Mouse (Mus musculus) thymus, adult 18-20 months (tissue): Measurements from ENCODE around the gene Pnpla2.
"Not testable (repeated sequence)": the region's sequence is repeated elsewhere in the genome, so short reads cannot be mapped to it uniquely, and the experiment has no call there.

Source experiments
- DNase-seq, 2 experiments: peaks; one replicate each; pipeline ENCODE4 v3.0.0; 2022; ENCODE audit warnings: mixed read lengths in 2 of 2

Gene Pnpla2

DNA sequence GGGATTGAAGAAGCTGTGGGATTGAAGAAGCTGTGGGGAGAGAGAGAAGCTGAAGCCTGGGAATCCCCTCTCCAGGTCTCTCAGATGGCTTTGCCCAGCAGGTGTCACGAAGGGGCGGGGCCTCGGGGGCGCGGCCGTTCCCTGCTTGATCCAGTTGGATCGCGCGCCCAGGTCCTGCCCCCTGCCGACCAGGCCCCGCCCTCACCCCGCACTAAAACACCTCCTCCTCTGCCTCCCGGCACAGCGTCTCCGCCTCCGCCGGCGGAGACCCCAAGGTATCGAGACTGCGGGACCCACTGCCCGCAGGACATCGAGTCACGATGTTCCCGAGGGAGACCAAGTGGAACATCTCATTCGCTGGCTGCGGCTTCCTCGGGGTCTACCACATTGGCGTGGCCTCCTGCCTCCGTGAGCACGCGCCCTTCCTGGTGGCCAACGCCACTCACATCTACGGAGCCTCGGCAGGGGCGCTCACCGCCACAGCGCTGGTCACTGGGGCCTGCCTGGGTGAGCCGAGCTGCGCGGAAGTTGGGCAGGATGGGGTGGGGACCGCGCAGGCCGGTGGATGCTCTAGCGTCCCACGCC, at the start of gene Pnpla2:
Pnpla2 (plus strand) TSS at position 232 of the 585 bp plus-strand sequence.
- DNase-seq = peak; percentile 89 to 93

DNA sequence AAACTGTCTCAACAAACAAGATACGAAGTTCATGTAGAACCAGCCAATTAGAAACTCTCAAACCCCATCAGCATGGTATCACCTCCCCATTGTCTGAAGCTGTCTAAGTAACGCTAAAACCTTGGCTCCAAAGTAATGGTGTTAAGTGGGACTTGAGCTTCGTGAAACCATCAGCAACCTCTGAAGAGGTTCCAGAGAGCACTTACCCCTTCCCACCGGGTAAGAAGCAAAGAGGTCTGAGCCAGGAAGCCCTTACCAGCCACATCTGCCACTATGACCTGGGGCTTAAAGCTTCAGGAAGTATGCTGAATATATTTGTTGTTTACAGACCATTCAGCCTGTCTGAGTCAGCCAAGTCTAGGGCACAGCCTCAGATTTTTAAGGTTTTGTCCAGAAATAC, 49.5 kb upstream of the Pnpla2 start:
- no peak for DNase-seq

DNA sequence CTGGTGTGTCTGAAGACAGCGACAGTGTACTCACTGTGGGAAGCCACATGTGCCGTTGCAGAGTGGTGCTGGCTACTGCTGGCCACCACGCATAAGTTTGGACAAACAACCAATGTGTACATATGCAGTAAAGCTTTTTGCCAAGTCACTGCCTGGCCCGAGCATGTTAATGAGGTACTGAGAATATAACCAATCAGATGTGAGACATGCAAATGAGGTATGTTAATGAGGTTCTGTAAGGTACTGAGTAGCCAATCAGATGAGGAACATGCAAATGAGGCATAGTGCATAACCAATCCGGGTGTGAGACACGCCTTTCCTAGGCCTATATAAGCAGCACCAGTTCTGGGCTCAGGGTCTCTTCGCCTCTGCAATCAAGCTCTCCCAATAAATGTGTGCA, 47.3 kb upstream of the Pnpla2 start:
- DNase-seq = not testable (repeated sequence)

DNA sequence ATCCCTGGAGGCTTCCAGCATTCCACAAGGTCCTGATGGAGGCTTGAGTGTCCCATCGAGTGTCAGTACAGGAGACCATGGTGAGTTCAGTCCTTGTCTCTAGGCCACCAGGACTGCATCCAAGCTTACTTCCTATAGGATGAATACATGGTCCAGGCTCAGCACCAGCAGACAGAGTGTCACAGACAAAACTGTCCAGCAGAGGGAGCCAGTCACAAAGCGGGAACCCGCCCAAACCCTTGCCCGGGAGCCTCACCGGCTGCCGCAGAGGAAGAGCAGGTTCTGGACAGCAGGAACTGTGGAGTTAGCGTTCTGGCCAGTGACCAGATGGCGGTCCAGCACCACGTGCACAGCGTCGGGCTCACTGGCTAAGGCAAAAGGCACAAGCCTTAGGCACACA, 46.2 kb upstream of the Pnpla2 start:
- peak; percentile 57 to 61 for DNase-seq

DNA sequence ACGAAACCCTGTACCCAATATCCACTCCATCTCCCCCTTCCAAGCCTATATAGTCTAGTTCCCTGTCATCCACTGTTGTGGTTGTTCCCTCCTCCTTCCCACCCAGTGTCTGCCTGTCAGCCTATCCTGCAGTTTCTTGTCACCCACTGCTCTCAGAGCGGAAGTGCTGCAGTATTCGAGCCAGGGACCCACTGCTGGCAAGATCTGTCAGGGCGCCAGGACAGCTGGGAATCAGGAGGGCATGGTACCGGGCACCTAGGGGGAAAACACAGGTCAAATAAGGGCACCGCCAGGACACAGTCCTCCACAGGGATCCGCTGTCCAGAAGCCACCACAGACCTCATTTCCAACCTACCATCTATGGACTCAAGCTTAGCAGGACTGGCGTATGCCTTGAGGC, 44.4 kb upstream of the Pnpla2 start:
- DNase-seq = no peak

DNA sequence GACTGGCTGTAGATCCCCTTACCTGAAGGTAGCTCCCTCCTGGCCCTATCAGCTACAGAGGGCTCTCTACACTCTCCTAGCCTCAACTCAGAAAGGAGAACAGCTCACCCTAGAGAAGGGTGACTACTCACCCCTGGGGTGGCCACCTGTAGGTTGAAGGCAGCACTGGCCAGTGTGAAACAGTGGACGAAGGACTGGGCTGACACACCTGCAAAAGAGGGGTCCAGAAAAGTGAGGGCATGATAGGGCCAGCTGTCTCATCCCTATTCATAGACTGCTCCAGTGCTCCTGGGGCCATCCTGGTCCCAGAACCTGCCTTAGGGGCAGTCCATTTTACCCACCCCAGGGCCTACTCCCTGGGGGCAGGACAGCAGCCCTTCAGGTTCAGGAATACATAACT, 43.3 kb upstream of the Pnpla2 start:
- DNase-seq = no peak

DNA sequence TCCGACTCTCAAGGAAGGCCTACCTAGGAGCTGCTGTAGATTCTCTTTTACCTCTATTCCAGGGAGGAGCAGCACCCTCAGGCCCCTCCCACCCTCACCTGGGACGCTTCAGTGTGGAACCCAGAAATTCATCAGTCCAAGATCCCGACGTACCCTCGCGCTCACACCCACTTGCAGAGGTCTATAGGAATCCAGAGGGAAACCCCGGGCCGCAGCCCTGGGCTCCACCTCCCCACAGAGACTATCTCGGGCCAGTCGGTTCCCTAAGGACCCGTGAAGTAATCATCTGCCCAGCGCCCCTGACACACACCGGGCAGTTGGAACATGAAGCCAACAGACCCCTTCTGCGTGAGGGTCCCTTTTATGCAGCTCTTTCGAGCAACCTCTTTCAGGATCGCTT, 41.7 kb upstream of the Pnpla2 start:
- no peak for DNase-seq

DNA sequence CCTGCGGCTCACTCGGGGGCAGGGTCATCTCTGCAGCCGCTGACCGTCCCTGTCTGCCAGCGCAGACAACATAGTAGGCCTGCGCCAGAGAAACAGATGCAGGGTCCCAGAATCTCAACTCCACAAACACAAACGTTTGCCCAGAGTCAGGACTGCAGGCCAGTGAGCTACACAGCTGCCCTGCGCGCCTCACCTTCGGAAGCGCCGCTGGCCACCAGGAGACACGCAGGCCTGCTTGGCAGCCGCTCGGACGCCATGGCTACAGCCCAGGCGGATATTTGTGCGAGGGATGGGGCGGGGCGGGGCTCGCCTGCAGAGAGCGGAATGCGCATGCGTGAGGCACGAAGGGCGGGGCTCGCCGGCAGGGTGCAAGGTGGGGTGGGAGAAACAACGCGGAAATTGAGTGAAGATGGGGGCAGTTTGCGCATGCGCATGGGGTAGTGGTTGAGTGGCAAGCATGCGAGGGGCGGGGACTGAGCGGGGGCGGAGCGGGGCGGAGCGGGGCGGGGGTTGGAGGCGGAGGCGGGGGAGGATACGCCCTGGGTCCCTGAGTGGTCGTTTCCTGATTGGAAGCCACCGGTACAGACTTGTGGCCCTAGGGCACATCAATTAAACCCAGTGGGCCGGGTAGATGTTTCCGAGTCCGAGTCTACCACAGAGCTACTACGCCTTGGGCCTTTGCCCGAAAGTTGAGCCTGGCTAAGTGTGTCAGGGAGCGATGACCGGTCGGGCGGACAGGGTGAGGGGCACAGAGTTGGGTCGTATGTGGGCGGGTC, 41.0 kb upstream of the Pnpla2 start, which contains the start of gene Gatd1:
Gatd1 (minus strand) TSS at position 328 of the 776 bp plus-strand sequence.
- DNase-seq = peak; percentile 98

DNA sequence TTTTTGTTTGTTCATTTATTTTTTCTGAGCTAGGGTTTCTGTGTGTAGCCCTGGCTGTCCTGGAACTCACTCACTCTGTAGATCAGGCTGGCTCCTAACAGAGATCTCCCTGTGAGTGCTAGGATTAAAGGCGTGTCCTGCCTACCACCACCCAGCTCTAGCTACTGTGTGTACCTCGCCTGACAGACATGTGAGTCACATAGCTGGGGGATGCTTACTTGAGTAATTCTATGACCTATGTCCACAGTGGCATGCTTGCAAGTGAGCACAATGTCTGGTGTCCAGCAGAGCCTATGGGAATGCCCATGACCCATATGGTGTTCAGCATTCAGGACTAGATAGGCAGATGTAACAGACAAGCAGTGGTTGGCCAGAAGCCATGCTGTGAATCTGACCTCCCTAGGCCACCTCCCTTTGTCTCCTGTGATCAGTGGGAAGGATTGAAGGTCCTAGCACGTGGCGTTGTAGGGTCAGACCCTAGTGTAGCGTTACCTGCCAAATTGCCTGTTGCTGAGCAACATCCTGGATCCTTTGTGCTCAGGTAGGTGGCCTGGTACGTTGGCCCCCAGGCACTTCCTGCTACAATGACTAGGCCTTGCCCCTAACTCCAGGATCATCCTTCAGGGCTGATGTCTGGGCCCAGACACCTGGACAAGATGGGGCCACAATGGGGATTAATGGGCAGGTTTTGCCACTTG, 38.7 kb upstream of the Pnpla2 start:
- DNase-seq = no peak

DNA sequence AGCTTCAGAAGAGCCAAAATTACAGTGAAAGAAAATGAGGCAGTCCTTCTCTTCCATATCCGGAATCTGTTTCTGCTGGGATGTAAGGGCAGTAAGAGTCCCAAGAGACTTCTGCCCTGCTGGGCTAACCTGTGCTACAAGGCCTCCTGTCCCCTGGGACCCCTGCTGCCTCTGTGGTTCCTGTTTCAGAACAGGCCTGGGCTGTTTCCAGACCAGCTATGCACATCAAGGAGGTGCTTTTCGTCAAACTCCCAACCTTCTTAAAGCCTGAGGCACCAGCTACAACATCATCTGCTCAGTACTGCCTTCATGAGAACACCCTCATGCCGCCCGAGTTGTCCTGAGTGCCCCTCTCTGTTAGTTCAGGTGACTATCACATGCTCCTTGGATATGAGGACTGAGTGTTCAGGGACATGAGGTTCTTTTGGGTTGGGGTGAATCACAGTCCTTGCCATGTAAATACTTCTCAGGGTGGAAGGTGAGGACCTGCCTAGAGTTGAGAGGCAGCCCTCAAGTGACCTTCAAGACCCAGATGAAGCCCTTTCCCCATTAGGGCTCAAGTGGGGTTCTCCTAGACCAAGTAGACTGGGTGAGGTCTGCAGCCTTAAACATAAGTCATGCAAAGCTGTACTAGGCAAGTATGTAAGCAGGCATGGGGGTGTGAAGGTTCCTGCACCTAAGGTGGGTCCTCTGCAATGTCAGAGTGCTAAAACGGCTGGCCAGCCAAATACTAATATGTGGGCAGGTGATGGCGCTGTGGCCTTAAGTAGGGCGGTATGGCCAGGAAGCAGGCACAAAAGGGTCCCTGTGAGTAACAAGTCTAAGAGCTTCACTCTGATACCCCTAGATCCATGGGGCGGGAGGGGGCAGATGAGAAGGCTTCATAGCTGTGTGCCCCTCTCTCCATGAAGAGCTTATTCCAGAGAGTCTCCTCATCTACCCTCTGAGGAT, 37.0 kb upstream of the Pnpla2 start:
- DNase-seq = no peak

DNA sequence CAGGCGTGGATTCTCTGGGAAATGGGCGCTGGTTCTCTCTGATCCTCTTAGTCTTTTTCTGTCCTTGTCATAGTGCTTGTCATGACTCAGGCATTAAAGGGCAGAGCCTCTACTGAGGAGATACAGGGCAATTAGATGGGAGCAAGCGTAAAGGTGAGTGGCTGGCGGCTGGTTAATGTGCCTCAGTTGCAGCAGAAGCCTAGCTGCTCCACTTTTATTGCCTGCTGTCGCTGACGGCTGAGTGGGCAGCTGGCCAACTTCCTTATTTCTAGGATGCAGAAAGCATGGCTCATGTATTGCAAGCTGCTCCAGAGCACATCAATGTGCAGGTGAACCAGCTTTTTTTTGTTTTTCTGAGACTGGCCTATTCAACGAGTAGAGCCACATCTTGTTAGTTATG, 36.0 kb upstream of the Pnpla2 start:
- DNase-seq = no peak

DNA sequence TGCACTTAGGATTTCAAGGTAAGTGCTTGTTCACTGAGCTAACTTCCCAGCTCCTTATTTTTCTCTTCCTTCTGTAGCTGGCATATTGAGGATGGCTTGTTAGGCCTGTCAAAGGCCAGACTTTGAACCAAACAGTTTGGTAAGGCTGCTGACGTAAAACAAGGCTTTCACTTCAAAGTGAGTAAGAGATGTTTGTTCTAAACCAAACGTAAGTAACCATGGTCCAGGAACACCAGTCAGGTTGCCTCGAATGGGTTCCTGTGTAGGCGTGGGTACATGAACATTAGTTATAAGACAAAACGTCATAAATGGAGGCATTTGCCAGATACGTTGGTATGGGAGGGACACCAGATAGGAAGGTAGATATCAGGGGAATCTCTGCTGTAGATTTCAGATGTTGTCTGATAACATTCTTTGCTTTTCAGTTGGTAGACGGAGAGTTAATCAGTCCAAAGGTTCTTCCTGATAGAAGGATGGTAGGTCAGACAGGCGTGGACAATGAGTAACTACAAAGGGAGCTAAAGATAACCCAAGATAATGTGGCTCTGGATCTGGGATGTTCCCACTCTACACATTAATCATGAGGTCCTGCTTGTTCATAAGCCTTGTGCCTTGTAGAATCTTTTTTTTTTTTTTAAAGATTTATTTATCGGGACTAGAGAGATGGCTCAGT, 34.8 kb upstream of the Pnpla2 start:
- DNase-seq = no peak

DNA sequence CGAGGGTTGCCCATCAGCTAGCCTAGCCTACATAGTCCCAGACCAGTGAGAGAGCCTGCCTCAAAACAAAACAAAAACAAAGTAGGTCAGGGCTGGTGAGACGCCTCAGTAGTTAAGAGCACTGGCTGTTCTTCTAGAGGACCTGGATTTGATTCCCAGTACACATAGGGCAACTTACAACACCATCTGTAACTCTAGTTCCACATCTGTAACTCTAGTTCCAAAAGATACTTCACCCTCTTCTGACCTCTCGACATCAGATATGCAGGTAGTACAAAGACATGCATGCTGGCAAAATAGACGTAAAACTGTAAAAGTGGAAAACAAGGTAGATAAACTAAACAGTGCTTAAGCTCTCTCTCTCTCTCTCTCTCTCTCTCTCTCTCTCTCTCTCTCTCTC, 31.2 kb upstream of the Pnpla2 start:
- no peak for DNase-seq

DNA sequence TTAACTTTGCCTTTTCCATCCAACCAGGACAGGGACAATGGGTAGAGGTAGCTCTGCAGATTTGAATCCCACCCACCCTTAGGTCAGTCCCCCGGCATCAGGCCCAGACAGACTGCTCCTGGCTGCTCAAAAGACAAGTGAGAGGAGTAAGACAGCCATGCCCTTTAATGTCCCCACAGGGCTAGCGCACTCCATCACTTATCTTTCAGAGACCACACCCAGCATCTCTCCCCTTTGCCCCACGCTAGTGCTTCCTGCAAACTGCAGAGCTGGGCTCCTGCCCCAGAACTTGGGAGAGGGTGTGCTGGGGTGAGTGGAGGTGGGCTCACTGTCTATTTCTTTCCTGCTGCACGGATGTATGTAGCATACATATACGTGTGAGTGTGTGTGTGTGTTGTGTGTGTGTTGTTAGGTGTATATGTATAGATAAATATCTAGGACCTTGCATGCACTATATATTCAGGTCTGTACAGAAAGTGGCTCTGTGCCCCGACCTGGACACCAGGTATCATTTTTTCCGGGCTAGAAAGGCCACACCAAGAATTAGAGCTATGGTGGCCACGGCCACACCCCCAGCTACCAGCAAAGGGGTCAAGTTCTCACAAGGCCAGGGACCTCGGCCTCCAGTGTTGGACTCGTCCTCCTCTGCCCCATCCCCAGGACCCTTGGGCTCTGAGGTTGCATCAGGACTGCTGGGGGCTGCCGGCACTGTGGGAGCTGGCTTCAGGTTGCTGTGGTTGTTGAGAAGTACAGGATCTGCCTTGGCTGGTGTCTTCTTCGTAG, 27.9 kb upstream of the Pnpla2 start:
- DNase-seq = no peak

DNA sequence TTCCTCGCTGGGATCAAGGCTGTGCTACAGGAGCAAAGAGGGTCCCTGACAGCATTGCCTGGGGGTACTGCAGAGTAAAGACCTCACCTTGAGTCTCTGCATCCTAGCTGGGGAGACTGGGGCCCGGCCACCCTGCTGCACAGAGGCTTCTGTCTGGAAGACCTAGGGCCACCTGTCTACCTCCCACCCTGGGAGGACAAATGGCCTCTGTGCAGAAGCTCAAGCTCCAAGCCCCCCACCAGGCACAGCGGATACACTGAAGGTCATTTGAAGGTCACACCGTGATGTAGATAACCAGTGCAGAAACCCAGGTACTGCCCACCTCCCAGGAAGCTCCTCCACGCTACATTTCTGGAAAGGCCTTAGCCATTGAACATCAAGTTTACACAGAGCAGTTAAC, 26.3 kb upstream of the Pnpla2 start:
- DNase-seq = no peak

DNA sequence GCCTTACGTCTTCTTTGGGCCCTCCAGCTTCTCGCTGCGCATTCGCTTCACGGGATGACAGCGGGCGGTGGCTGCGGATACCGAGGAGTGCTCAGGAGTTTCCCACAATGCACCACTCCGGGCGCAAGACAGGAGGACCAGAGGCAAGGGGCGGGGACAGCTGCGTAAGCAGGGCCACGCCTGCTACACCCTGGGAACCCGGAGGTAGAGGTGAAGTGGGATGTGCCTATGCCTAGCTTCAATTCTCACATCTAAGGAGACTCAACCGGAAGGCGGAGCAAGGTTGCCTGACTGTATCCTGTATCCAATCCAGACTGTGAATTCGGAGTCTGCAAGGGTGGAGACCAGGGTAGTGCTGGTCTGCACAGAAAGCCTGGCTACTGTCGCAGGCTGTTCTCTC, 25.7 kb upstream of the Pnpla2 start, which contains the start of gene Cend1:
Cend1 (minus strand) TSS at position 182 of the 400 bp plus-strand sequence.
- DNase-seq = no peak

DNA sequence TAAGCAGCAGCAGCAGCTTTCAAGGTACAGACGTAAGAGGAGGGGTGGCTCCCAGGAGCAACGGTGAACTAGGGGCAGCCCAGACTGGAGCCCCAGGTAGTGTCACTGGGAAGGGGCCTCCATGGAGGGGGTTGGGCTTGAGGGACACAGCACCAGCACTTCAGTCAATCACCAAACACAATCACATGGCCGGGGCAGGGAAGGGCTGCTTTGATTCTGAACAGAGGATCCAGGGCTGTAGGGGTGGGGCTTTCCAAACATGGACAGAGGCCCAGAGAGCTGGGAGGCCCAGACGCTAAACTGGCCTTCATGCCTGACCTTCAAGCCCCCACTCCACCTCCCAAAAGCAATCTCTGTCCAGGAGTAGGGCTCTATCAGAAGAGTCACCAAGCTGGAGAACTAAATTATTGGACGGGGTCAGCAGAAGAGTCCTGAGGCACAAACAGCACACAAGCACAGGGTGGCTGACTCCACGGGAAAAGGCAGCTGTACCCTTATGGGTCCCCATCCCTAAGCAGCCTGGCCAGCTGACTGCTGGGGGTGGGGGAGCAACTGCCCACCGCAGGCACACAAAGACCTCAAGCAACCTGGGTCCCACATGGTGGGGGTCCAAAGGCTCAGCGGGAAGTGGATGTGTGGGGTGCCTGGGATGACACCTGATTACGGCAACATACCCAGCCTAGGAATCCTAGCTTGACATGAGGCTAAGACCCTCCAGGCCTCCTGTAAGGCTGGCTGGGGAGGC, 25.0 kb upstream of the Pnpla2 start:
- no peak for DNase-seq

DNA sequence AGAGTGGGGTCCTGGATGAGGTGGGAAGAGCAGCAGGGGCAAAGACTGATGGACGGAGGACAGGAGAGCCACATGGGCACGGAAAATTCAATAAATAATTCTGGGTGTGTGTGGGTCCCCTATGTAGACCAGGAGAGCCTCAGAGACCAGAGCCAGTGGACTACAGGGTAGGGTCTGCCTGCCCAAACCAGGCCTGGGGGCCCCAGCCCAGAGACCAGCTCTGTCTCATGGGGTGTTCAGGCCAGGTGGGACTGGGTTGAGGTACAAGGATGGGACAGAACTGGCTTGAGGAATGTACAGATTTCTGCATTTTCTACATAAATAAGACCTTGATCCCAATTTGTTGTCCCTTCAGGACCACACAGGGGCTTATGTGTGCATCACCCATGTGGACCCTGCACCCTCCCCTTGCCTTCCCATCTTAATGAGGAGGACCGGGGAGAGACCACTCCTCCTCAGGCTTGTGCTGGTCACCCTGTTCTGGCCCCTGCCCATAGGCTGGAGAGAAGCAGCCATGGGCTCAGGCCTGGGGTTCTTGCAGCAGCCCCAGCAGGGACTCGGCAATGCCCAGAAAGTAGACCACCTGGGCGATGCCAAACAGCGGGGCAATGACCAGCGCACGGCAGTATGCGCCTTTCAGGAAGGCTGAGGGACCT, 24.3 kb upstream of the Pnpla2 start:
- DNase-seq = no peak

DNA sequence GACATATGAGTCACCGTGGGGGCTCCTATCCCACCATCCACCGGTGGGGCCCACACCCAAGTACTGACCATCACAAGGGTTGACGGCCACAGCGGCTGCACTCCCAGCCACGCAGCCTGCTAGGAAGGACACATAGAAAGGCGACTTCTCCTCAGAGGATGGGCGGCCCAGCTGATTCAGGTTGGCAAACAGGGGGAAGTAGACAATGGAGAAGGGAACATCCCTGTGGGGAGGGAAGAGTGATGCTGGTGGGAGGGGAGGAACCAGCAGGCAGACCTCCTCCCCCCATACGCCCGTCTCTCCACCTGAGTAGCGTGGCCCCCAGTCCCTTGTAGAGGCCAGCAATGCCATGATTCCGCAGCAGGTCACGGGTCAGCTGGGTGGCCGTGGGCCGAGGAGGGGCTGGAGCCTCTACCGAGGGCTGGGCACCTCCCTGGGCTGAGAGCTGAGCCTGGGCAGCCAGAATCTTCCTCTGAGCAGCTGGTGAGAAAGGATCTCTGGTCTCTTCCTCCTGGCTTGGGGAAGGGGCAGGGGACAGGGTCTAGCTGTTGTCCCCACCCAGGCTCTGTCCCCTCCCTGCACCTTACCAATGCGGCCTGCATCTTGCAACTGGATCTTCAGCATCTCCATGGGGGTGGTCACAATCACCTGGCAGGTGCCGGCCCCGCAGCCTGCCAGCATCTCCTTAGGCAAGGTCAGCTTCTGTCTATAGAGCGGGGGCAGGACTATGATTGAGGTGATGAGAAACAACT, 23.4 kb upstream of the Pnpla2 start:
- no peak for DNase-seq
